Mouse (Mus musculus) spleen, adult 2 months (tissue): Measurements from ENCODE around the gene Fam163b. TPM values are rescaled to one million over a fixed set of nuclear protein-coding genes. Genes with fewer than 3 reads are reported as not detected.

ENCODE experiments used
- DNase-seq, 2 experiments: peaks; one replicate each; pipeline versions ENCODE4 v3.0.0 to v3.0.0-alpha.2; 2012 to 2021; ENCODE audit warnings: low spot score in 2 of 2, low read depth in 1 of 2
- H3K27ac ChIP-seq: fragments of 200-500 bp; 2 replicates; pipeline ENCODE4 v1.5.1; 2012; ENCODE audit warnings: low read length, inconsistent platforms; ENCODE audit not compliant: insufficient read depth
- H3K27me3 ChIP-seq: fragments of 200-500 bp; 2 replicates; pipeline ENCODE4 v1.6.1; 2012; ENCODE audit warnings: mild to moderate bottlenecking, moderate library complexity, low read length, inconsistent platforms; ENCODE audit not compliant: control insufficient read depth, insufficient read depth
- H3K36me3 ChIP-seq: fragments of 200-500 bp; 2 replicates; pipeline ENCODE4 v1.6.1; 2012; ENCODE audit warnings: mild to moderate bottlenecking, low read length, inconsistent platforms; ENCODE audit not compliant: control insufficient read depth, insufficient read depth
- H3K4me1 ChIP-seq: fragments of 200-500 bp; 2 replicates; pipeline ENCODE4 v1.6.1; 2011; ENCODE audit warnings: inconsistent platforms; ENCODE audit not compliant: control insufficient read depth, insufficient read depth, insufficient read length
- H3K4me3 ChIP-seq: fragments of 200-500 bp; 2 replicates; pipeline ENCODE4 v1.5.1; 2011; ENCODE audit warnings: mild to moderate bottlenecking, inconsistent platforms; ENCODE audit not compliant: insufficient read depth, insufficient read length; ENCODE audit errors: extremely low read depth
- CTCF ChIP-seq: fragments of 200-500 bp; IDR thresholded peaks from 2 replicates; pipeline ENCODE4 v1.5.1; 2011; ENCODE audit warnings: mild to moderate bottlenecking, inconsistent platforms; ENCODE audit not compliant: insufficient read depth, insufficient read length, insufficient replicate concordance; ENCODE audit errors: extremely low read depth
- POLR2A ChIP-seq: fragments of 200-500 bp; IDR thresholded peaks from 2 replicates; pipeline ENCODE4 v1.6.1; 2011; ENCODE audit warnings: low read depth, low read length, inconsistent platforms
- WGBS: fragments of 180-500 bp; shearing (Covaris S2); methylation state at CpG from one replicate; pipeline ENCODE4 v1.1.7; 2018; 5-methylcytosine and 5-hydroxymethylcytosine counted together
- polyA plus RNA-seq: library from polyadenylated mRNA; depleted of rRNA; stranded (reverse); fragments of >200 nt; gene quantifications from 2 replicates; pipeline ENCODE4 v1.2.3, GENCODE M21; 2012

Fam163b gene
- polyA plus RNA-seq, 1 experiment: not detected

- Histone ChIP-seq H3K4me3 (no peak overlapping the region; the same call in 1 of the 2 replicates), H3K27me3 (no peaks in the 10 kb centered on the region), H3K4me1 (peaks cover 14% of the 10 kb centered on the region; the same call in 1 of the 2 replicates), H3K27ac (0 out of 2 replicates have a peak overlapping the region, but pooled peaks have one; percentile 21), H3K36me3 (no peaks in the 10 kb centered on the region)
- TF ChIP-seq POLR2A: no peak
- no peak for TF ChIP-seq CTCF
- WGBS: 64% methylated on average over 2 of the region's 2 CpGs
- no peak for DNase-seq
Observed at GRCm38 (mm10) chr2:27079649-27080048, 62.6 kb downstream of the Fam163b start.

- H3K27me3 ChIP-seq: no peaks in the 10 kb centered on the region
- H3K4me3 ChIP-seq: no peak within 1 kb of the TSS; the same call in 1 of the 2 replicates
- H3K4me1 ChIP-seq: peaks cover 14% of the 10 kb centered on the region; the same call in 1 of the 2 replicates
- TF ChIP-seq POLR2A (no peak), CTCF (no peak)
- DNase-seq: peak in 1 of 2 experiments; percentile 30
- under 1% methylated on average over 10 of the region's 10 CpGs for WGBS
- no peaks in the 10 kb centered on the region for H3K36me3 ChIP-seq
- peak within 1 kb of the TSS; percentile 26; the same call in 1 of the 2 replicates for H3K27ac ChIP-seq
Observed at GRCm38 (mm10) chr2:27079152-27079584, 63.1 kb downstream of the Fam163b start, which contains the start of gene Adamtsl2. Adamtsl2 (plus strand) TSS chr2:27079379.

GRCm38 (mm10) chr2:27078312-27078711 lies 64.0 kb downstream of the Fam163b start:
- Histone ChIP-seq H3K27ac (no peak overlapping the region), H3K4me1 (peaks cover 14% of the 10 kb centered on the region; the same call in 1 of the 2 replicates), H3K4me3 (no peak overlapping the region), H3K36me3 (no peaks in the 10 kb centered on the region), H3K27me3 (no peaks in the 10 kb centered on the region)
- TF ChIP-seq POLR2A (no peak), CTCF (no peak)
- DNase-seq: no peak
- 21% methylated on average over 2 of the region's 2 CpGs for WGBS

GRCm38 (mm10) chr2:27077655-27078244 lies 64.5 kb downstream of the Fam163b start:
- H3K36me3 ChIP-seq: no peaks in the 10 kb centered on the region
- H3K4me1 ChIP-seq: peaks cover 14% of the 10 kb centered on the region; the same call in 1 of the 2 replicates
- no peak overlapping the region for H3K27ac ChIP-seq
- no peak for DNase-seq
- H3K4me3 ChIP-seq: no peak overlapping the region
- TF ChIP-seq CTCF (peak; percentile 17; the same call in 1 of the 2 replicates), POLR2A (no peak)
- H3K27me3 ChIP-seq: no peaks in the 10 kb centered on the region
- 68% methylated on average over 10 of the region's 10 CpGs for WGBS

GRCm38 (mm10) chr2:27075485-27075884 lies 66.8 kb downstream of the Fam163b start:
- TF ChIP-seq CTCF (peak; percentile 43; the same call in 1 of the 2 replicates), POLR2A (no peak)
- H3K36me3 ChIP-seq: no peaks in the 10 kb centered on the region
- peaks cover 14% of the 10 kb centered on the region; the same call in 1 of the 2 replicates for H3K4me1 ChIP-seq
- no peaks in the 10 kb centered on the region for H3K27me3 ChIP-seq
- no peak overlapping the region for H3K27ac ChIP-seq
- H3K4me3 ChIP-seq: no peak overlapping the region
- WGBS: 73% methylated on average over 3 of the region's 3 CpGs
- peak; percentile 12 to 37 for DNase-seq

GRCm38 (mm10) chr2:27074804-27075203 lies 67.5 kb downstream of the Fam163b start:
- DNase-seq: no peak

GRCm38 (mm10) chr2:27073407-27073806 lies 68.9 kb downstream of the Fam163b start:
- Histone ChIP-seq H3K27ac (no peak overlapping the region), H3K4me3 (no peak overlapping the region), H3K27me3 (no peaks in the 10 kb centered on the region), H3K4me1 (peaks cover 3% of the 10 kb centered on the region; the same call in 1 of the 2 replicates), H3K36me3 (no peaks in the 10 kb centered on the region)
- 85% methylated on average over 4 of the region's 4 CpGs for WGBS
- TF ChIP-seq POLR2A (no peak), CTCF (no peak)
- no peak for DNase-seq

More at GRCm38 (mm10) chr2:27074804-27075203, 67.5 kb downstream of the Fam163b start:
- Histone ChIP-seq H3K27ac (no peak overlapping the region), H3K36me3 (no peaks in the 10 kb centered on the region), H3K4me1 (peaks cover 14% of the 10 kb centered on the region; the same call in 1 of the 2 replicates), H3K4me3 (no peak overlapping the region), H3K27me3 (no peaks in the 10 kb centered on the region)
- TF ChIP-seq POLR2A (no peak), CTCF (no peak)
- WGBS: 97% methylated on average over 4 of the region's 4 CpGs
